Mouse (Mus musculus): Measurements from ENCODE around the gene Prkci. TPM values are rescaled to one million over a fixed set of nuclear protein-coding genes. Genes with fewer than 3 reads are reported as not detected.

Prkci gene
- polyA plus RNA-seq, 1 experiment from 2014 or later: 25.1 TPM

- ATAC-seq (ENCODE audit: low FRiP score): no peak
- H3K27me3 ChIP-seq (replicated peaks): no peaks in the 10 kb centered on the region
- H3K9me3 ChIP-seq (replicated peaks): no peaks in the 10 kb centered on the region
- peaks cover 23% of the 10 kb centered on the region for H3K4me1 ChIP-seq
- 75% methylated on average over 4 of the region's 4 CpGs for WGBS
- H3K4me2 ChIP-seq: no peak overlapping the region
- no peak overlapping the region for H3K4me3 ChIP-seq (replicated peaks)
- peaks cover 5% of the 10 kb centered on the region; the same call in 1 of the 2 replicates for H3K36me3 ChIP-seq
- no peak overlapping the region for H3K9ac ChIP-seq (replicated peaks)
- no peak overlapping the region for H3K27ac ChIP-seq (replicated peaks)
These were observed 25.1 kb downstream of the Prkci start for GRCm38 (mm10) chr3:31020656-31021055.

DNA sequence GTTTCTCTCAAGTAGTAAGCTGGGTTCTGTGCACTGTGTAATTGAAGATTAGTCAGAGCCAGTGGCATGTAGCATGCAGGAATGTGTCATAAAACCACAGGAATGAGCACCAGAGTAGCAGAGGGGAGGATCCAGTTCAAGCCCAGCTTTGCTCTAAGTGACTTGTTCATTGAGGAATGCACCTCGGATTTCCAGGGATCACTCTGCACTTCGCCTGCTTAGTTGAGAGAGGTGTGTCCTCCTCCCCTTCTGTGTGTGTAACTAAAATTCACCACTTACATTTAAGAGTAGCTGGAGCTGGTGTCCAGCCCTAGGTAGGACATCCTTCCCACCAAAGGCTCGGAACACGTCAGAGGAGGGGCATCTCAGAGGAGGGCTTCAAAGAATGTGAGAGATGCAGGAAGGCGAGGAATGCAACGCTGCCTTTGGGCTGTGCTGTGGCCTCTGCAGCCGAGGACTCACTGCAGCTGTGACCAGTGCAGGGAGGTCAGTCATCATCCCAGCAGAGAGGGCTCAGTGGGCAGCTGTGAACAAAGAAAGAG is 27.4 kb downstream of the Prkci start:
- Histone ChIP-seq H3K4me2 (no peak overlapping the region), H3K9ac (replicated peaks) (no peak overlapping the region), H3K9me3 (replicated peaks) (no peaks in the 10 kb centered on the region), H3K27ac (replicated peaks) (no peak overlapping the region), H3K36me3 (peaks cover 5% of the 10 kb centered on the region; the same call in 1 of the 2 replicates), H3K4me3 (replicated peaks) (no peak overlapping the region), H3K4me1 (peaks cover 7% of the 10 kb centered on the region; the same call in 1 of the 2 replicates), H3K27me3 (replicated peaks) (no peaks in the 10 kb centered on the region)
- ATAC-seq (ENCODE audit: low FRiP score): no peak
- 24% methylated on average over 7 of the region's 7 CpGs for WGBS

DNA sequence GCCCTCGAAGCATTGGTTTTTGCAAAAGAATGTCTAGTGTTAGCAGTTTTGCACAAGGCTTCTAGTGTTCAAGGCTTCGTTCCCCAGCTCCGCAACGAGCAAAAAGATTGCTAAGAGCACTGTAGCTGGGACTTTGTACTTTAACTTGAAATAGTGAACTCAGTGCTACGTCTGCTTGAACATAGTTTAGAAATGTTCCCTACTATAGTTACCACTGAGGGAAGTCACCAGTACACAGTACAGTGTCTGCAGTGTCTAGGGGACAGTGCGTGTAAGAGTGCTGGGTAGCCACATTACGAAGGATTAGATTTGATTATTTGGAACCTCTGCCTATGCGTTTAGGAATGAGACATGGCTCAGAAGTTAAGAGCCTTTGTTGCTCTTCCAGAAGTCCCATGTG is 32.2 kb downstream of the Prkci start:
- Histone ChIP-seq H3K27me3 (replicated peaks) (no peaks in the 10 kb centered on the region), H3K9me3 (replicated peaks) (no peaks in the 10 kb centered on the region), H3K4me2 (no peak overlapping the region), H3K9ac (replicated peaks) (no peak overlapping the region), H3K4me1 (peaks cover 4% of the 10 kb centered on the region; the same call in 1 of the 2 replicates), H3K36me3 (peaks cover 12% of the 10 kb centered on the region), H3K4me3 (replicated peaks) (no peak overlapping the region), H3K27ac (replicated peaks) (no peak overlapping the region)
- 95% methylated on average over 8 of the region's 8 CpGs for WGBS
- no peak for ATAC-seq (ENCODE audit: low FRiP score)

DNA sequence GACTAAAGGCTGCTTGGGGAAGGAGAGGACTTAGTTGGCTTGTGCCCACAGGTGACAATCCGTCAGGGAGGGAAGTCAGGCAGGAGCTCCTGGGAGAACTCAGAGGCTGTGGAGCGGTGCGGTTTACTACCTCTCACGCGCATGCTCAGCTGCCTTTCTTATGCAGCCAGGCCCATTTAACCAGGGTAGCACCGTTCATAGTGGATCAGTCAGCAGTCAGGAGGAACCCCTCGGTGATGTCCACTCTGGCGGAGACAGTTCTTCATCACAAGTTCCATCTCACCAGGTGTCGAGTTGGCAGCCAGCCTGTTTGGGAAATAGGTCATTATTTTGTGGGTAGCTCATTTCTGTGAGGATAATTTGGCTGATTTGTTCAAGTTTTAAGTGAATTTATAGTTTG is 36.1 kb downstream of the Prkci start:
- no peaks in the 10 kb centered on the region for H3K27me3 ChIP-seq (replicated peaks)
- no peak overlapping the region for H3K9ac ChIP-seq (replicated peaks)
- 86% methylated on average over 9 of the region's 9 CpGs for WGBS
- H3K4me1 ChIP-seq: no peaks in the 10 kb centered on the region
- H3K4me3 ChIP-seq (replicated peaks): no peak overlapping the region
- ATAC-seq (ENCODE audit: low FRiP score): no peak
- no peak overlapping the region for H3K4me2 ChIP-seq
- H3K27ac ChIP-seq (replicated peaks): no peak overlapping the region
- H3K36me3 ChIP-seq: peaks cover 12% of the 10 kb centered on the region
- no peaks in the 10 kb centered on the region for H3K9me3 ChIP-seq (replicated peaks)

- no peak overlapping the region for H3K27ac ChIP-seq (replicated peaks)
- no peaks in the 10 kb centered on the region for H3K9me3 ChIP-seq (replicated peaks)
- H3K36me3 ChIP-seq: peaks cover 17% of the 10 kb centered on the region
- H3K4me3 ChIP-seq (replicated peaks): no peak overlapping the region
- whole genome bisulfite sequencing: 76% methylated on average over 3 of the region's 3 CpGs
- no peaks in the 10 kb centered on the region for H3K27me3 ChIP-seq (replicated peaks)
- ATAC-seq (ENCODE audit: low FRiP score): no peak
- H3K9ac ChIP-seq (replicated peaks): no peak overlapping the region
- H3K4me2 ChIP-seq: no peak overlapping the region
- H3K4me1 ChIP-seq: no peaks in the 10 kb centered on the region
These were observed 38.1 kb downstream of the Prkci start for GRCm38 (mm10) chr3:31033644-31034043.

- Histone ChIP-seq H3K27me3 (replicated peaks) (no peaks in the 10 kb centered on the region), H3K9me3 (replicated peaks) (no peaks in the 10 kb centered on the region), H3K27ac (replicated peaks) (no peak overlapping the region), H3K36me3 (peaks cover 24% of the 10 kb centered on the region), H3K4me1 (no peaks in the 10 kb centered on the region), H3K9ac (replicated peaks) (no peak overlapping the region), H3K4me2 (no peak overlapping the region), H3K4me3 (replicated peaks) (no peak overlapping the region)
- ATAC-seq (ENCODE audit: low FRiP score): no peak
- 95% methylated on average over 13 of the region's 13 CpGs for WGBS
These were observed 42.3 kb downstream of the Prkci start for GRCm38 (mm10) chr3:31037851-31038250.

DNA sequence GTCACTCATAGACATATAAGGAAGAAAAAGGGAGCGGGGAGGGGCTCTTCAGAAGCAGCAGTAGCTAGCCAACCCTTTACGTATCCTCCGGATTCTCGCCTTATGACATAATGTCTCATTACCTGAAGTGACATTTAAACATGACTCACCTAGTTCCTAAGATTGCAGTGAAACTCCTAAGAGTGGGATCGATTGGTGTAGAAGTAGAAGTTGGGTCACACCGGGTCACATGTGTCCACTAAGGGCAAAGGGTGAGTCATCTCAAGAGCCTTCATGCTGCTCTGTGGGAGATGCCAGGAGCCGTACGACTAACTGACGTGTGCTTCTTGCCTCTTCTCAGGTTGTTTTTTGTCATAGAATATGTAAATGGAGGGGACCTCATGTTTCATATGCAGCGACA is 43.1 kb downstream of the Prkci start:
- Histone ChIP-seq H3K27ac (replicated peaks) (no peak overlapping the region), H3K27me3 (replicated peaks) (no peaks in the 10 kb centered on the region), H3K9me3 (replicated peaks) (no peaks in the 10 kb centered on the region), H3K9ac (replicated peaks) (no peak overlapping the region), H3K4me3 (replicated peaks) (no peak overlapping the region), H3K4me1 (no peaks in the 10 kb centered on the region), H3K4me2 (no peak overlapping the region), H3K36me3 (peaks cover 27% of the 10 kb centered on the region)
- ATAC-seq (ENCODE audit: low FRiP score): no peak
- 94% methylated on average over 10 of the region's 10 CpGs for WGBS

- Histone ChIP-seq H3K4me1 (no peaks in the 10 kb centered on the region), H3K27ac (replicated peaks) (no peak overlapping the region), H3K4me3 (replicated peaks) (no peak overlapping the region), H3K36me3 (peaks cover 35% of the 10 kb centered on the region), H3K27me3 (replicated peaks) (no peaks in the 10 kb centered on the region), H3K9ac (replicated peaks) (no peak overlapping the region), H3K4me2 (no peak overlapping the region), H3K9me3 (replicated peaks) (no peaks in the 10 kb centered on the region)
- no peak for ATAC-seq (ENCODE audit: low FRiP score)
- WGBS: 89% methylated on average over 2 of the region's 2 CpGs
These were observed 47.4 kb downstream of the Prkci start for GRCm38 (mm10) chr3:31042992-31043391.

- Histone ChIP-seq H3K9me3 (replicated peaks) (no peaks in the 10 kb centered on the region), H3K27me3 (replicated peaks) (no peaks in the 10 kb centered on the region), H3K4me1 (no peaks in the 10 kb centered on the region), H3K9ac (replicated peaks) (no peak overlapping the region), H3K4me3 (replicated peaks) (no peak overlapping the region), H3K4me2 (no peak overlapping the region), H3K27ac (replicated peaks) (no peak overlapping the region), H3K36me3 (peaks cover 39% of the 10 kb centered on the region)
- WGBS: 74% methylated on average over 3 of the region's 3 CpGs
- no peak for ATAC-seq (ENCODE audit: low FRiP score)
These were observed 51.7 kb downstream of the Prkci start for GRCm38 (mm10) chr3:31047263-31047662.

DNA sequence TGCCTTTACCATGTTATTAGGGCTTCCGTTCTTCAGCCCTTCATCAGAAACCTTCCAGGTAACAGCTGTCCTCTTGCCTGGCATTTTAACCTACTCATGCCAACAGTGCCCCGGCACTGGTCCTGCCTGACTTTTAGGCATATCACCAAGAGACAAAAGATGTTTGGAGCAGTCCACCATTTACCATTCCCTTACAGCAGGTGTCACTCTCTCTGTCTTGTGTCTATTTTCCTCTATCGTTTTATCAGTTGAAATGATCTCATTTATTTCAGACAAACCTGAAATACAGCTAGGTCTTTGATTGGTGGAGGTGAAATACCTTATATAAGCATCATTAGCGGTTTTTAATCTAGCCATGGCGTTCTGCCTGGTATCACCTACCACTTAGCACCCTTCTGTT is 53.5 kb downstream of the Prkci start:
- H3K4me1 ChIP-seq: no peaks in the 10 kb centered on the region
- H3K36me3 ChIP-seq: peaks cover 30% of the 10 kb centered on the region
- H3K4me2 ChIP-seq: no peak overlapping the region
- H3K9me3 ChIP-seq (replicated peaks): no peaks in the 10 kb centered on the region
- no peak overlapping the region for H3K27ac ChIP-seq (replicated peaks)
- H3K9ac ChIP-seq (replicated peaks): no peak overlapping the region
- H3K27me3 ChIP-seq (replicated peaks): no peaks in the 10 kb centered on the region
- no peak overlapping the region for H3K4me3 ChIP-seq (replicated peaks)
- WGBS: 90% methylated on average over 5 of the region's 5 CpGs
- ATAC-seq (ENCODE audit: low FRiP score): no peak

DNA sequence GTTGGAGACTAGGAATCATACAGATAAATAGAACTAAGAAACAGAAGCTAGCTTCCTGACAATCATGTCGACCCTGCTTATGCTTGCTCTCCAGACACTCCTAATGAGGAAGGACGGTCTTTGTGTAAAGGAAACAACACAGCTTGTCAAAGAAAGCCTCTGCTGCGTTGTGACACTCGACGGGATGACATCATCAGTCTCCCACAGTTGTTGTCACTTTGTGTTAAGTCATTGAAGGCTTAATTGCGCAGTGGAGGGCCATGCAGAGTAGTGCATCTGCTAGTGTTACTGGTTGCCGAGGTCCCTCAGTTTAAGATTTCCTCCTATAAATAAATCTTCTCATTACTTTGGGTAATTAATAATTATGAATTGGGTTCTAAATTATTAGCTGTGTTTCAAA is 54.8 kb downstream of the Prkci start:
- 74% methylated on average over 7 of the region's 7 CpGs for WGBS
- ATAC-seq (ENCODE audit: low FRiP score): no peak
- Histone ChIP-seq H3K9ac (replicated peaks) (no peak overlapping the region), H3K4me2 (no peak overlapping the region), H3K4me3 (replicated peaks) (no peak overlapping the region), H3K36me3 (peaks cover 30% of the 10 kb centered on the region), H3K4me1 (no peaks in the 10 kb centered on the region), H3K9me3 (replicated peaks) (no peaks in the 10 kb centered on the region), H3K27ac (replicated peaks) (no peak overlapping the region), H3K27me3 (replicated peaks) (no peaks in the 10 kb centered on the region)

GRCm38 (mm10) chr3:31051730-31052129 is 56.2 kb downstream of the Prkci start:
- no peaks in the 10 kb centered on the region for H3K9me3 ChIP-seq (replicated peaks)
- ATAC-seq (ENCODE audit: low FRiP score): no peak
- no peak overlapping the region for H3K9ac ChIP-seq (replicated peaks)
- WGBS: 74% methylated on average over 9 of the region's 9 CpGs
- no peaks in the 10 kb centered on the region for H3K27me3 ChIP-seq (replicated peaks)
- H3K36me3 ChIP-seq: peaks cover 27% of the 10 kb centered on the region
- no peak overlapping the region for H3K27ac ChIP-seq (replicated peaks)
- no peak overlapping the region for H3K4me3 ChIP-seq (replicated peaks)
- H3K4me1 ChIP-seq: peaks cover 4% of the 10 kb centered on the region; the same call in 1 of the 2 replicates
- no peak overlapping the region for H3K4me2 ChIP-seq

- peaks cover 20% of the 10 kb centered on the region for H3K36me3 ChIP-seq
- peaks cover 4% of the 10 kb centered on the region; the same call in 1 of the 2 replicates for H3K4me1 ChIP-seq
- no peak overlapping the region for H3K9ac ChIP-seq (replicated peaks)
- no peaks in the 10 kb centered on the region for H3K27me3 ChIP-seq (replicated peaks)
- H3K9me3 ChIP-seq (replicated peaks): no peaks in the 10 kb centered on the region
- no peak overlapping the region for H3K4me3 ChIP-seq (replicated peaks)
- H3K27ac ChIP-seq (replicated peaks): no peak overlapping the region
- WGBS: 82% methylated on average over 9 of the region's 9 CpGs
- no peak overlapping the region for H3K4me2 ChIP-seq
- no peak for ATAC-seq (ENCODE audit: low FRiP score)
These were observed 57.6 kb downstream of the Prkci start for GRCm38 (mm10) chr3:31053191-31053590.
